Mouse (Mus musculus) midbrain, embryonic 11.5 days (tissue): ENCODE measurements at regions not wholly inside any gene's neighbourhood (a gene's known extent, or its start where the extent isn't known, plus 50 kb on each side); places are given as distances from the start of the nearest gene placed in this dataset.

Experiments used
- ATAC-seq: fragments of 200-750 bp; cut with Nextera tagmentation; 2 replicates; pipeline ENCODE4 v1.8.0; 2017; ENCODE audit warnings: moderate TSS enrichment, moderate library complexity; ENCODE audit not compliant: low FRiP score
- DNase-seq: peaks from one replicate; pipeline ENCODE4 v3.0.0; 2015; ENCODE audit warnings: low spot score; ENCODE audit errors: missing footprints
- H3K27ac ChIP-seq: fragments of 300-500 bp; sonication (generic); 2 replicates; pipeline ENCODE4 v1.5.1; 2014; ENCODE audit warnings: low read depth, low read length
- H3K27me3 ChIP-seq: fragments of 300-500 bp; sonication (generic); 2 replicates; pipeline ENCODE4 v1.6.1; 2014; ENCODE audit warnings: mild to moderate bottlenecking, low read length, moderate library complexity, mixed read lengths; ENCODE audit not compliant: control insufficient read depth, insufficient read depth
- H3K36me3 ChIP-seq: fragments of 300-500 bp; sonication (generic); 2 replicates; pipeline ENCODE4 v1.6.1; 2014; ENCODE audit warnings: mild to moderate bottlenecking, low read length, moderate library complexity, mixed read lengths; ENCODE audit not compliant: control insufficient read depth, insufficient read depth
- H3K4me1 ChIP-seq: fragments of 300-500 bp; sonication (generic); 2 replicates; pipeline ENCODE4 v1.6.1; 2014; ENCODE audit warnings: low read length; ENCODE audit not compliant: control insufficient read depth, insufficient read depth
- H3K4me2 ChIP-seq: fragments of 300-500 bp; sonication (generic); 2 replicates; pipeline ENCODE4 v1.6.1; 2014; ENCODE audit warnings: mild to moderate bottlenecking, moderate library complexity
- H3K4me3 ChIP-seq: fragments of 300-500 bp; sonication (generic); 2 replicates; pipeline ENCODE4 v1.5.1; 2014; ENCODE audit warnings: low read depth, low read length
- H3K9ac ChIP-seq: fragments of 300-500 bp; sonication (generic); 2 replicates; pipeline ENCODE4 v1.6.1; 2014; ENCODE audit warnings: low read length
- H3K9me3 ChIP-seq: fragments of 300-500 bp; sonication (generic); 2 replicates; pipeline ENCODE4 v1.6.1; 2016; ENCODE audit warnings: low read length; ENCODE audit not compliant: control insufficient read depth
- WGBS: fragments of 180-500 bp; shearing (Covaris S2); extraction: QIAGEN DNeasy Blood & Tissue Kit; methylation state at CpG from one replicate; pipeline ENCODE4 v1.1.7; 2014; 5-methylcytosine and 5-hydroxymethylcytosine counted together

- ATAC-seq (0 out of 2 replicates have a peak, but pooled peaks have one; percentile 2), DNase-seq (peak; percentile 89)
- Histone ChIP-seq H3K9me3 (no peaks in the 10 kb centered on the region), H3K27me3 (peaks cover 39% of the 10 kb centered on the region), H3K27ac (peak overlapping the region; percentile 98), H3K4me2 (peak overlapping the region; percentile 10; the same call in 1 of the 2 replicates), H3K36me3 (no peaks in the 10 kb centered on the region), H3K9ac (no peak overlapping the region), H3K4me3 (no peak overlapping the region), H3K4me1 (peaks cover 30% of the 10 kb centered on the region)
- 6% methylated on average over 5 of the region's 5 CpGs for whole genome bisulfite sequencing
These were observed 481.0 kb downstream of the Prss52 start for GRCm38 (mm10) chr14:64585081-64585470.

GRCm38 (mm10) chr14:64585471-64586192 is 481.5 kb downstream of the Prss52 start:
- Histone ChIP-seq H3K4me3 (peak overlapping the region; percentile 64; the same call in 1 of the 2 replicates), H3K4me1 (peaks cover 30% of the 10 kb centered on the region), H3K4me2 (peak overlapping the region; percentile 81; the same call in 1 of the 2 replicates), H3K9me3 (no peaks in the 10 kb centered on the region), H3K36me3 (no peaks in the 10 kb centered on the region), H3K27me3 (peaks cover 44% of the 10 kb centered on the region), H3K27ac (peak overlapping the region; percentile 98), H3K9ac (peak overlapping the region; percentile 90; the same call in 1 of the 2 replicates)
- WGBS = 4% methylated on average over 28 of the region's 28 CpGs
- ATAC-seq (peak; percentile 28; the same call in 1 of the 2 replicates), DNase-seq (peak; percentile 96)

GRCm38 (mm10) chr14:64586386-64586859 is 482.3 kb downstream of the Prss52 start:
- DNase-seq = peak; percentile 92
- H3K4me1 ChIP-seq = peaks cover 29% of the 10 kb centered on the region
- no peak for ATAC-seq

GRCm38 (mm10) chr14:64586860-64587698 is 483.0 kb downstream of the Prss52 start:
- H3K27me3 ChIP-seq = peaks cover 52% of the 10 kb centered on the region
- H3K9me3 ChIP-seq = no peaks in the 10 kb centered on the region
- ATAC-seq (peak; percentile 64), DNase-seq (peak; percentile 97)
- no peaks in the 10 kb centered on the region for H3K36me3 ChIP-seq
- peak overlapping the region; percentile 64 for H3K4me3 ChIP-seq
- H3K27ac ChIP-seq = peak overlapping the region; percentile 98
- peak overlapping the region; percentile 90 for H3K9ac ChIP-seq
- under 1% methylated on average over 57 of the region's 58 CpGs for WGBS
- peaks cover 29% of the 10 kb centered on the region for H3K4me1 ChIP-seq
- peak overlapping the region; percentile 81 for H3K4me2 ChIP-seq

More at GRCm38 (mm10) chr14:64586386-64586859, 482.3 kb downstream of the Prss52 start:
- Histone ChIP-seq H3K4me3 (peak overlapping the region; percentile 64), H3K36me3 (no peaks in the 10 kb centered on the region), H3K9ac (peak overlapping the region; percentile 90), H3K27ac (peak overlapping the region; percentile 98), H3K9me3 (no peaks in the 10 kb centered on the region), H3K4me2 (peak overlapping the region; percentile 81), H3K27me3 (peaks cover 50% of the 10 kb centered on the region)
- under 1% methylated on average over 12 of the region's 12 CpGs for WGBS

- peaks cover 52% of the 10 kb centered on the region for H3K27me3 ChIP-seq
- peak overlapping the region; percentile 81 for H3K4me2 ChIP-seq
- H3K36me3 ChIP-seq = no peaks in the 10 kb centered on the region
- DNase-seq = peak; percentile 93
- peaks cover 27% of the 10 kb centered on the region for H3K4me1 ChIP-seq
- peak overlapping the region; percentile 90 for H3K9ac ChIP-seq
- H3K9me3 ChIP-seq = no peaks in the 10 kb centered on the region
- ATAC-seq = peak; percentile 52
- WGBS = 2% methylated on average over 37 of the region's 40 CpGs
- peak overlapping the region; percentile 98 for H3K27ac ChIP-seq
- H3K4me3 ChIP-seq = peak overlapping the region; percentile 64
These were observed 483.8 kb downstream of the Prss52 start for GRCm38 (mm10) chr14:64587699-64588434.

- H3K36me3 ChIP-seq = no peaks in the 10 kb centered on the region
- DNase-seq (peak; percentile 95), ATAC-seq (no peak)
- peak overlapping the region; percentile 98 for H3K27ac ChIP-seq
- under 1% methylated on average over 23 of the region's 23 CpGs for WGBS
- H3K4me1 ChIP-seq = peaks cover 24% of the 10 kb centered on the region
- peak overlapping the region; percentile 90 for H3K9ac ChIP-seq
- peak overlapping the region; percentile 81 for H3K4me2 ChIP-seq
- H3K27me3 ChIP-seq = peaks cover 47% of the 10 kb centered on the region
- peak overlapping the region; percentile 64 for H3K4me3 ChIP-seq
- H3K9me3 ChIP-seq = no peaks in the 10 kb centered on the region
These were observed 484.5 kb downstream of the Prss52 start for GRCm38 (mm10) chr14:64588561-64588960.

- Histone ChIP-seq H3K36me3 (no peaks in the 10 kb centered on the region), H3K27ac (peak overlapping the region; percentile 98), H3K4me3 (peak overlapping the region; percentile 64), H3K4me1 (peaks cover 24% of the 10 kb centered on the region), H3K27me3 (peaks cover 47% of the 10 kb centered on the region), H3K9ac (peak overlapping the region; percentile 90), H3K9me3 (no peaks in the 10 kb centered on the region), H3K4me2 (peak overlapping the region; percentile 81)
- WGBS = 0% methylated on average over 2 of the region's 2 CpGs
- DNase-seq (peak; percentile 92), ATAC-seq (peak; percentile 2; the same call in 1 of the 2 replicates)
These were observed 485.0 kb downstream of the Prss52 start for GRCm38 (mm10) chr14:64589126-64589525.
